Mouse (Mus musculus): ENCODE measurements around the gene Clybl. TPM values are rescaled to one million over a fixed set of nuclear protein-coding genes. Genes with fewer than 3 reads are reported as not detected.

The Clybl gene
- total and polyA plus RNA-seq, 2 experiments from 2014 or later = 8.7 to 21.1 TPM

- no peak overlapping the region for H3K27ac ChIP-seq (ENCODE audit: low read depth, low read length)
- peak; percentile 63 for DNase-seq (ENCODE audit: low spot score)
- H3K4me2 ChIP-seq (ENCODE audit: low read depth, low read length, poor library complexity, severe bottlenecking) = no peak overlapping the region
- ATAC-seq (ENCODE audit: low FRiP score) = no peak
- no peaks in the 10 kb centered on the region for H3K4me1 ChIP-seq (ENCODE audit: insufficient read depth, low read length)
- TF ChIP-seq CTCF (IDR thresholded peaks at IDR 0.05) = no peak
- H3K4me3 ChIP-seq (ENCODE audit: low read depth, low read length) = no peak overlapping the region
- H3K9me3 ChIP-seq (ENCODE audit: low read length) = no peaks in the 10 kb centered on the region
- no peaks in the 10 kb centered on the region for H3K36me3 ChIP-seq (ENCODE audit: insufficient read depth, low read length)
- peaks cover 55% of the 10 kb centered on the region for H3K27me3 ChIP-seq (ENCODE audit: insufficient read depth, low read length)
- WGBS = 60% methylated on average over 19 of the region's 19 CpGs
- no peak overlapping the region for H3K9ac ChIP-seq (replicated peaks; ENCODE audit: low read length, poor library complexity, severe bottlenecking)
Observed at GRCm38 (mm10) chr14:122388431-122389031, 207.0 kb downstream of the Clybl start.

GRCm38 (mm10) chr14:122389684-122390370 lies 208.3 kb downstream of the Clybl start:
- Histone ChIP-seq H3K36me3 (ENCODE audit: insufficient read depth, low read length) (no peaks in the 10 kb centered on the region), H3K9ac (replicated peaks; ENCODE audit: low read length, poor library complexity, severe bottlenecking) (no peak overlapping the region), H3K27ac (ENCODE audit: low read depth, low read length) (no peak overlapping the region), H3K27me3 (ENCODE audit: insufficient read depth, low read length) (peaks cover 45% of the 10 kb centered on the region), H3K4me2 (ENCODE audit: low read depth, low read length, poor library complexity, severe bottlenecking) (no peak overlapping the region), H3K4me1 (ENCODE audit: insufficient read depth, low read length) (no peaks in the 10 kb centered on the region), H3K9me3 (ENCODE audit: low read length) (no peaks in the 10 kb centered on the region), H3K4me3 (ENCODE audit: low read depth, low read length) (no peak overlapping the region)
- TF ChIP-seq CTCF (IDR thresholded peaks at IDR 0.05) = no peak
- 86% methylated on average over 13 of the region's 13 CpGs for WGBS
- DNase-seq (ENCODE audit: low spot score) (no peak), ATAC-seq (ENCODE audit: low FRiP score) (no peak)

GRCm38 (mm10) chr14:122390935-122391334 lies 209.4 kb downstream of the Clybl start:
- Histone ChIP-seq H3K27ac (ENCODE audit: low read depth, low read length) (no peak overlapping the region), H3K4me1 (ENCODE audit: insufficient read depth, low read length) (no peaks in the 10 kb centered on the region), H3K9ac (replicated peaks; ENCODE audit: low read length, poor library complexity, severe bottlenecking) (no peak overlapping the region), H3K27me3 (ENCODE audit: insufficient read depth, low read length) (peaks cover 36% of the 10 kb centered on the region), H3K36me3 (ENCODE audit: insufficient read depth, low read length) (no peaks in the 10 kb centered on the region), H3K9me3 (ENCODE audit: low read length) (no peaks in the 10 kb centered on the region), H3K4me3 (ENCODE audit: low read depth, low read length) (no peak overlapping the region), H3K4me2 (ENCODE audit: low read depth, low read length, poor library complexity, severe bottlenecking) (no peak overlapping the region)
- DNase-seq (ENCODE audit: low spot score) = no peak
- no peak for TF ChIP-seq CTCF (IDR thresholded peaks at IDR 0.05)
- no peak for ATAC-seq (ENCODE audit: low FRiP score)
- 70% methylated on average over 4 of the region's 4 CpGs for WGBS

GRCm38 (mm10) chr14:122393119-122393518 lies 211.6 kb downstream of the Clybl start:
- no peak overlapping the region for H3K9ac ChIP-seq (replicated peaks; ENCODE audit: low read length, poor library complexity, severe bottlenecking)
- TF ChIP-seq CTCF (IDR thresholded peaks at IDR 0.05) = no peak
- WGBS = 87% methylated on average over 1 of the region's 1 CpGs
- H3K36me3 ChIP-seq (ENCODE audit: insufficient read depth, low read length) = no peaks in the 10 kb centered on the region
- H3K27me3 ChIP-seq (ENCODE audit: insufficient read depth, low read length) = peaks cover 33% of the 10 kb centered on the region
- DNase-seq (ENCODE audit: low spot score) = no peak
- ATAC-seq (ENCODE audit: low FRiP score) = no peak
- H3K4me1 ChIP-seq (ENCODE audit: insufficient read depth, low read length) = no peaks in the 10 kb centered on the region
- no peak overlapping the region for H3K4me3 ChIP-seq (ENCODE audit: low read depth, low read length)
- H3K4me2 ChIP-seq (ENCODE audit: low read depth, low read length, poor library complexity, severe bottlenecking) = no peak overlapping the region
- H3K27ac ChIP-seq (ENCODE audit: low read depth, low read length) = no peak overlapping the region
- H3K9me3 ChIP-seq (ENCODE audit: low read length) = no peaks in the 10 kb centered on the region

DNA sequence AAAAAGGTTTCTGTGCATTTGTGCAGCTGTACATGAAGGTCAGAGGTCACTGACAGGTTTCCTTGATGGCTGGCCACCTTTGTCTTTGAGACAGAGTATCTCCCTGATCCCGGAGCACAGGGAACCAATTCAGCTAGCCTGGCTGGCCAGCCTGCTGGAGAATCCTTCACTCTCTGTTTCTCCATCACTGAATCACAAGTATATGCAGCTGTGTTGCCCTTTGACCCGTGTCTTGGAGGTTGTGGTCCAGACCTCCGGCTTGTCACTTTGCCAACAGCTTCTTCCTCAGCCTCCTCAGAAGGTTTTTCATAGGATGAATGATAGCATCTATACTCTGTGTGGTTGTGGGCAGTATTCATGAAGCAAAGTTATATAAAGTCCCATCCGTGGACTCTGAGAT lies 217.2 kb downstream of the Clybl start:
- WGBS = 58% methylated on average over 4 of the region's 4 CpGs
- Histone ChIP-seq H3K27ac (ENCODE audit: low read depth, low read length) (no peak overlapping the region), H3K4me2 (ENCODE audit: low read depth, low read length, poor library complexity, severe bottlenecking) (no peak overlapping the region), H3K9ac (replicated peaks; ENCODE audit: low read length, poor library complexity, severe bottlenecking) (no peak overlapping the region), H3K9me3 (ENCODE audit: low read length) (no peaks in the 10 kb centered on the region), H3K36me3 (ENCODE audit: insufficient read depth, low read length) (no peaks in the 10 kb centered on the region), H3K4me1 (ENCODE audit: insufficient read depth, low read length) (no peaks in the 10 kb centered on the region), H3K4me3 (ENCODE audit: low read depth, low read length) (no peak overlapping the region), H3K27me3 (ENCODE audit: insufficient read depth, low read length) (peaks cover 27% of the 10 kb centered on the region)
- DNase-seq (ENCODE audit: low spot score) (no peak), ATAC-seq (ENCODE audit: low FRiP score) (no peak)
- TF ChIP-seq CTCF (IDR thresholded peaks at IDR 0.05) = no peak

- peaks cover 38% of the 10 kb centered on the region for H3K27me3 ChIP-seq (ENCODE audit: insufficient read depth, low read length)
- ATAC-seq (ENCODE audit: low FRiP score) (no peak), DNase-seq (ENCODE audit: low spot score) (no peak)
- 93% methylated on average over 5 of the region's 5 CpGs for WGBS
- H3K36me3 ChIP-seq (ENCODE audit: insufficient read depth, low read length) = no peaks in the 10 kb centered on the region
- no peaks in the 10 kb centered on the region for H3K4me1 ChIP-seq (ENCODE audit: insufficient read depth, low read length)
- TF ChIP-seq CTCF (IDR thresholded peaks at IDR 0.05) = no peak
- no peak overlapping the region for H3K27ac ChIP-seq (ENCODE audit: low read depth, low read length)
- H3K9ac ChIP-seq (replicated peaks; ENCODE audit: low read length, poor library complexity, severe bottlenecking) = no peak overlapping the region
- no peak overlapping the region for H3K4me3 ChIP-seq (ENCODE audit: low read depth, low read length)
- no peaks in the 10 kb centered on the region for H3K9me3 ChIP-seq (ENCODE audit: low read length)
- H3K4me2 ChIP-seq (ENCODE audit: low read depth, low read length, poor library complexity, severe bottlenecking) = no peak overlapping the region
Observed at GRCm38 (mm10) chr14:122399906-122400305, 218.4 kb downstream of the Clybl start.

Data from midbrain, postnatal 0 days (tissue).